Mouse (Mus musculus) T-helper 1 cell (primary cell): ENCODE measurements at regions not wholly inside any gene's neighbourhood (a gene's known extent, or its start where the extent isn't known, plus 50 kb on each side); places are given as distances from the start of the nearest gene placed in this dataset.

Experiments used
- in situ Hi-C: fragments of 300-600 bp; cut with MboI, MseI; formaldehyde crosslinking; loops from one replicate; pipeline ENCODE4 v1.15.1; 2025; ENCODE audit warnings: high pct_unique_total_duplicates

DNA sequence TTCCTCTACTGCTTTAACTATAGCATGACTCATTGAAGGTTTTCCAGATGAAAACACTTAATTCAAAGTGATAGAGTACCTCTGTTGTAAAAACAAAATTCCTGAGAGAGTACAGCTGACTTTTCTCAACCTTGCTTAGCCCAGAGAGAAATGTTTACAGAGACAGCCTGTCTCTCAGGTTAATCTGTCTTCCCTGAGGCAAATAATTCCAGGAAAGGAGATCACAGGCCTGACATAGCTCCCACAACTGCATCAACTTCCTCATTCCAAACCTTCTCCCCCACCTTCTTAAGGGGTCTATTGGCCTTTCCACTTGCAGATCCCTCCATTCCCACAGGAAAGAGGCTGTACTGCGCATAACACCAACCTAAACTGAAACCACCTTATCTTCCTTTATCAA is 586.1 kb upstream of the Impad1 start:
- in situ Hi-C loops = no loop called here

DNA sequence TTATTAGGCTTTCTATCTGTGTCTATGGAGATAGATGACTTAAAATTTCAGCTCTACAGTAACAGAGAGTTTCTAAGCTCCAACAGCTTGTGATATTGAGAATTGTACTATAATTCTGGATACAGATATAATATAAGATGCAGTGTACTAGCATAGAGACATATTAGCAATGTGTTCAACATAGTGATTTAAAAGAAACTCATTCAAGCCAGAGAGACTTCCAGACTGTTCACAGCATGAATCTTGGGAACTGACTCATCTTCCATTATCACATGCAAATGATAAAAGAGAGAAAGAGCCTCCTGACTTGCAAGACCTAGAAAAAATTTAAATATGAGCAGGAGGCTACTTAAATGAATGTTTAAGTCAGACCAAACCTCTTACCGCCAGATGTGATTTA is 565.1 kb upstream of the Impad1 start:
- in situ Hi-C loops = no loop called here

DNA sequence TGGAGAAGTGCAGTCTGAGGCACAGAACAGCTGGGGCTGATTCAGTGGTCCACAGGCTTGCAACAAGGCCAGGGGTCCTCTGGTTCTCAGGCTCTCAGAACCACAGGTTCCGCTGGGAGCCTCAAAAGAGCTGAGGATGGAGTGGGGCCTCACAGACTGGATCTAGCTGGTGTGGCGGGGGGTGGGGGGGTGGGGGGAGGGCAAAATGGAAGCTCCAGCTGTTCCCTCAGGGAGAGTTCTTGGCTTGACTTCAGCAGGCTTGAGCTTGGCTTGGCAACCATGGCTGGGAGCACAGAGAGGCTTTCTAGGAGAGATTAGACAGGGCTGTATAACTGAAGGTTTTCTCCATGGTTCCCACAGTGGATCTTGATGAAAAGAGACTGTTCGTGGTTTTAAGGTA is 553.1 kb upstream of the Impad1 start:
- in situ Hi-C loops = no loop called here

DNA sequence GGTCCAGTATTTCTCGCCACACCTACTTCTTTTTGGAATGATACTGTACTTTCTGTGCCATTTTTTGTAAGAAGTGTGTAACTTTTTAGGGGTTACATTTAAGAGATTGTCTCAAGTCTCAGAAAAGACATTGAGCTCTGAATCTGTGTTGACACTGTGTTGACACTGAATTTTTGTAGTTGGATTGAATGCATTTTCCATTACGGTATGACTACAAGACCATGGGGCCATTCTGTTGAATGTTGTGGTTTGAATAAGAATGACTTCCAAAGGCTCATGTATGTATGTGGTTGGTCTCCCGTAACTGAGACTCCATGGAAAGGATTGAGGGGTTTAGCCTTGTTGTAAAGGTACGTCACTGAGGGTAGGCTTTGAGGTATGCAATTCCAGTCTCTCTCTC is 551.6 kb upstream of the Impad1 start:
- in situ Hi-C loops = no loop called here

DNA sequence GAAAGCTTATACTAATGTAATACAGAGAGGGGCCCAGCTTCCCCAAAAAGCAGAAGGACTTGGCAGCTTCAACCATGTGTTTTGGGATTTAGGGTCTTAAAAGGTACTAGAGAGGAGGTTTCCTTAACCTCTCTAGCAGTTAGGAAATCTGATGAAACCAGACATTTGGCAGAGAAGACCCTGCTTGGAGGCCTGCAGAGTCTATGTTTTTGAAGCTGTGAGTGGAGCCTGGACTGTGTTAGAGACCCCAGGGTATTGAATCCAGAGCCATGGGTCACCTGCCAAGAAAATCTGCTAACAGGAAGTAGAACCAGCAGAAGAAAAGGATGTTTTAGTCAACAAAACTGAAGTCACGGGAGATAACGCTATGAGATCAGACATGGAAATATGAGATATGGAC is 551.2 kb upstream of the Impad1 start:
- in situ Hi-C loops = no loop called here

DNA sequence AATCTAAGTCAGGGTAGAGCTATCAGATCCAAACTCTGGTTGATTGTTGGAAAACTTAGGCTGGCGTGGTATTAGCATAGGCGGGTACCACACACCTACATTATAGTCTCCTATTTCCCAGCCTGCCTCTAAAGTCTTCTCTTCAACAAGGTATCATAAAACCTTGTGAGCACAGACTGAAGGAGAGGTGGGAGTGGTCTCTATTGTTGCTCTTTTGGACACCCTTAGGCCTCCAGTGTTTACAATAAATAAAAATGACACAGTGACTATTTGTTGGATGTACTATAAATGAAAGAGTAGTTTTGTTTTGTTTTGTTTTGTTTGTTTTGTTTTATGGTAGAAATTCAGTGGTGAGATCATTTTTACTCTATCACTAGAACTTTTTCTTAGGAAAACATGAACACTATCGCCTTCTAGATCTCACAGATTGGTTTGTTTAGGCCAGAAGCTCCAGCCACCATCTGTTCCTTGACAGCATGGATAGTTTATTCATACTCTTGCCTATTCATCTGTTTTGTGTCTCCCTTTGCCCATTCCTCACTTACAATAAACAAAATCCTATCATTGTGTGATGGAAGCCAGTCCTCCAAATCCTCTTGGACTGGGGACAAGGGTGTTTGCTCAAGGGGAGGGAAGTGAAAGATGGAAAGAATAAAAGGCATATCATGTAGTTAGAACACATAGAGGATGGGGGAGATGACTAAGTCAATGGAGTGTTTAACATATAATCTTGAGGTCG is 544.2 kb upstream of the Impad1 start:
- in situ Hi-C loops = loop anchor here (10.0 kb wide), 1 partner anchor 573 kb away; no protein-coding TSS in a partner anchor

DNA sequence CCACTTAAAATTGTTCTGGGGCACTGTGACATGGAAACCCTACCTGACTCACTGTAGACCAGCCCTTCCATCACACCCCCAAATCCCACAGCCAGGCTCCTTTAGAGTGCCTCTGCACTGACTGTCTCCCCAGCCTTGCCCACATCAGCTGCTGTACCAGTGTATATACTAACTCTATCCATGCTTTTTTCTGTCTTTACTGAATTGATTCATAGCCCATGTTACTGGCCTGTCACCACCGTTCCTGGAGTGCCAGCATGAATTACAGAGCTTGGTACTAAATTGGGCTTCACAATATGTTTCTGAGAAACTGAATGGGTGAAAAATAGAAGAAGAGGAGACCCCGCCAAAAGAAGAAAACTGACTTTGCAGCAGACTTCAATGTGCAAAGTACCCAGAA is 541.9 kb upstream of the Impad1 start:
- in situ Hi-C loops = loop anchor here (10.0 kb wide), 1 partner anchor 570 kb away; no protein-coding TSS in a partner anchor

DNA sequence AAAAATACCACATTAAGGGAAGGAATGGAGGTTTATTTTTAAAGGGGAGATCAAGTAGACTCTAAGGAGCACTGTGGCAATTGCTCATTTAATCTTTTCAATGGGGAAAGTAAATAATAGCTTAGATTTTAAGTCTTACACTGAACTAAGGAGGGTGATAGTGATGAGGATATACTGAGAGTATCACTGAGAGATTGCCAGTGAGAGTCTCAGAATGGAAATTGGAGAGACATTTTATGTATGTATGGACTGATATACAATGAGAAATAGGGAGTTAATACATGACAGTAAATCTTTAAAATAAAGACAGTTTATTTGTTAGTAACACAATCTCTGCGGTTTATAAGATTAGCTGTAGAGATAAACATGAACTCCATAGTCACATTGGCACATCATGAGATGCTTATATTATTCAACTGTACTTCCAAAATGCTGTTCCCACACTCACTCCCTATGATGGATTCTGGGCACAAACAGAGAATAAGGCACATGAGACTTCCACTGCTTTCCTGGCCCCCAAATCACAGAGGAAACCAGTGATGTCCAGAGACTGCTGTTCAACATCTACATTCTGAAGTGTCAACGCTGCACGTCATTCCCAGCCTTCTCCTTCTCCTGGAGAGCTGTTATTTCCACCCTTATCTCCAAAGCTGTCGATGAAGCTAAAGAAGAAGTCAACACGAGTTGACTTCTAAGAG is 535.5 kb upstream of the Impad1 start:
- in situ Hi-C loops = no loop called here

DNA sequence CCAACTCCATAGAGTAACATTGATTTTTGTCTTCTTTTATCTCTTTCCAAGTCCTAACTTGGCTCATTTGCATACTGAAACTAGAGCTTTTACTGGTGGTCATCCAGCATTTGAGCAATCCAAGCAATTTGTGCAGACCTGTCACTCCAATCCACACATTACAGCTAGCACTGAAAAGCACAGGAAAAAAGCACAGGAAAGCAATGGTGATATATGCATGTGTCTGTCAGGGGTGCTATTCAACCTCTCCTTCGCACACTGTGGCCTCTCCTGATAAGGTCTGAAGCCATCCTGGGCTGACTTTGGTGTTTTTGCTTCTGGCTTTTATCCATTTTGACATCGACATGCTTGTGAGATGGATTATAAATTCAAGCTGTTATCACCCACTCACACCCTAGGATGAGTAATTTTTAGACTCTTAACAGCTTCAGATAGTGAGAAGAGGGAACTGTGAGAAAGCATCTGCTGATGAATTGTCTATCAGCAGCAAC is 534.1 kb upstream of the Impad1 start:
- in situ Hi-C loops = no loop called here

DNA sequence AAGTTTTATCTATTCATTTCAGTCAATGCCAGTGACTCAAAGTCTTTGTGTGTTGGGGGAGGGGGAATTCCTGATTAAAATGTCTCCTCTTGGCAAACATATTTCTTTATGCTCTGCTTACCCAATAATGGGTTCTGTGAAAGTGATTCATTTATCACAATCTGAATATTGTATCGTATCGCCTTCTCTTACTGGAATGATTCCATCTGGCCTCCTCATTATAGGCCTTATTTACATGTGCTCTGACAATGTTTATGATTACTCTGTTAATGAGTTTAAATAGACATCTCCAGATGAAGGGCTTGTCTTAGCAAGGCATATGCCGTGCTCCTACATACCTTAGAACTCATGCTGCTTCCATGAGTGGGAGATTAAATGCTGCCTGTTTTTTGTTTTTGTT is 508.3 kb upstream of the Impad1 start:
- in situ Hi-C loops = no loop called here

DNA sequence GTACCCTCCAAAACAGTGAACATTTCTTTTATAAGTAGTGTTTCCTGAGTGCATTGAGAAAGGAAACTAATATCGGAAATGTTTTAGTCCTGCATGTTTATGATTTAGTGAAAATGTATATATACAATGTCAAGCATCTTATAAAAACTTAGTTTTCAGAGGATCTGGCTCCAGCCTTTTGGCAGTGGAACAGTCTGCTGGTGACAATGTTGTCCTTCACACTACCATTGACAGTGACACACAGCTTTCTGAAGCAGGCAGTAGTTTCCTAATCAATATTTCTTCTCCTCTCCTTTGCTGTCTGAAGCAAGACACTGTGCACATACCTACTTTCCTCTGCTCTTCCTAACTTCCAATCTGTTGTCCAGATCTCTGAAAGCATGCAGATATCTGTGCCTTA is 507.9 kb upstream of the Impad1 start:
- in situ Hi-C loops = no loop called here

DNA sequence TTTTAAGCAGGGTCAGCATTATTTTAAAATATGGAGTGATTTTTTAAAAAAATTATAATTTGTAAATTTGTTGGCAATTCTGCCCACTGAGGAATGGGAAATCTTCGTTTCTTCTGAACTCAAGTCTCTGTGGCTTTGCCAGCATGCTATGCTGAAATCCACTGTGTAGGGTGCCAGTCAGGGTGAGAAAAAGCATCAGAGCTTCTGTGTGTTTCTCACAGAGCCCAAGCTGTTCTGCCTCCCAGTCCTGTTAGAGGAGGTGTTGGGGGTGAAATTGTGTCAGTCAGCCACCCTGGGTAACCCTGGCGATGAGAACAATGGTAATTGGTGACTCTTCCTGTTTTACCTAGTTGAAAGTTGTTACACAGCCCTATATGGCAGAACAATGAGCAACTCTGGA is 506.1 kb upstream of the Impad1 start:
- in situ Hi-C loops = no loop called here

DNA sequence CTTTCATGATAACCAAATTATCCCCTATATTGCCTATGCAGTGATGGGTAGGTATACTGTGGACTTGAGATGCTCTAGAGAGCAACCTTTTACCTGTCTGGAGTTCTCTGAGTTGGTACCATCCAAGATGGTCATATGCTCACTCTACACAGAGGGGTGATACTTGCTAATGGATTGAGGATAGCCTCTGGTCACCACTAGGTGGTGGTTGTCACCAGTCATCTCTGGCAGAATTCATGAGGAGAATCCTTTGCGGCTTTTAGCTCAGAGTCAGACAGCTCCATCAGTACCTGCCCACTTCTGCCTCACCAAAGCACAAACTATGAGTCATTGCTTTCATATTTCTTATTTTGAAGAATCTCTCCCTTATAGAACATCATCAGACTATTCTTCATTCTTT is 500.9 kb upstream of the Impad1 start:
- in situ Hi-C loops = no loop called here

DNA sequence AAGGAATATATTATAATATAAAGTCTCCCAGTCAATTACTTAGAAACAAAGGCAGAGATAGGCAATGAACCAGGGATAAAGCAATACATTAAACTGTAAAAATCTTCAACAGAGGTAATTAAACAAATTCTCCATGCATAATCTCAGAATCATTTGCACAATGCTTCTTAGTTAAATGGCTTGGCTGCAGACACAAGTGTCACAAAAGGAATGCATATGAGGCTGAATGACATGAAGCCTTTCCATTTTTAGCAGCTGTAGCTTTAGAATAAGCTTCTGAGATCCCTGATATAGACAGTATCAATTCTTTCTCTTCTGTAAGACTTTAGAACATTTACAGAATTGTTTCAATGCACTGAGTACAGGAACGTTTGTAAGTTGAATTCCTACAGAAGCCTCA is 483.0 kb upstream of the Impad1 start:
- in situ Hi-C loops = no loop called here
